Mouse (Mus musculus) left cerebral cortex, postnatal 25 days (tissue): ENCODE measurements around the gene Klhl32. TPM values are rescaled to one million over a fixed set of nuclear protein-coding genes. Genes with fewer than 3 reads are reported as not detected.
"Not testable (repeated sequence)": the region's sequence is repeated elsewhere in the genome, so short reads cannot be mapped to it uniquely, and the experiment has no call there.

Source experiments
- DNase-seq, 2 experiments: peaks; one replicate each; pipeline ENCODE4 v3.0.0; 2022; ENCODE audit warnings: low spot score in 2 of 2, mixed read lengths in 1 of 2
- intact Hi-C: fragments of 180-260 bp; cut with DNase I; formaldehyde crosslinking; loops from one replicate; pipeline ENCODE4 v1.15.1; 2025
- total RNA-seq, 2 experiments: library from RNA; stranded (reverse); gene quantifications; 2 replicates each; pipeline ENCODE4 v1.2.3; 2021

Klhl32 gene
- 10 to 100 TPM; 13.8 to 17.5 TPM for total RNA-seq

GRCm38 (mm10) chr4:24850401-24851325 is at the start of gene Klhl32:
Gene Klhl32 (minus strand): TSS chr4:24851124.
- DNase-seq = peak; percentile 82 to 86
- intact Hi-C loops = loop anchor here (2.0 kb wide), 1 partner anchor 46 kb away; no protein-coding TSS in a partner anchor

- intact Hi-C loops = loop anchor here (10.0 kb wide), 1 partner anchor 654 kb away; no protein-coding TSS in a partner anchor
- no peak for DNase-seq
These were observed 48.2 kb upstream of the Klhl32 start for GRCm38 (mm10) chr4:24899146-24899545.

GRCm38 (mm10) chr4:24898636-24899035 is 47.7 kb upstream of the Klhl32 start:
- no peak for DNase-seq
- intact Hi-C loops = loop anchor here (10.0 kb wide), 1 partner anchor 654 kb away; no protein-coding TSS in a partner anchor

GRCm38 (mm10) chr4:24897851-24898515 is 47.1 kb upstream of the Klhl32 start, which contains the start of gene Ndufaf4:
Gene Ndufaf4 (plus strand): TSS chr4:24898083.
- intact Hi-C loops = loop anchor here (2.0 to 10.0 kb wide), 2 partner anchors 47 to 653 kb away; partner anchors contain the start of gene Klhl32

GRCm38 (mm10) chr4:24897351-24897750 is 46.4 kb upstream of the Klhl32 start:
- no peak for DNase-seq
- intact Hi-C loops = loop anchor here (2.0 to 10.0 kb wide), 2 partner anchors 47 to 653 kb away; partner anchors contain the start of gene Klhl32

More at GRCm38 (mm10) chr4:24897851-24898515, 47.1 kb upstream of the Klhl32 start, which contains the start of gene Ndufaf4:
- peak; percentile 98 to 99 for DNase-seq

- intact Hi-C loops = loop anchor here (1.0 to 10.0 kb wide), 3 partner anchors 46 to 652 kb away; partner anchors contain the start of gene Klhl32
- peak in 1 of 2 experiments; percentile 73 for DNase-seq
These were observed 45.9 kb upstream of the Klhl32 start for GRCm38 (mm10) chr4:24896829-24897228.

GRCm38 (mm10) chr4:24894625-24895024 is 43.7 kb upstream of the Klhl32 start:
- no peak for DNase-seq
- intact Hi-C loops = loop anchor here (10.0 kb wide), 1 partner anchor 650 kb away; no protein-coding TSS in a partner anchor

- intact Hi-C loops = loop anchor here (10.0 kb wide), 1 partner anchor 647 kb away; no protein-coding TSS in a partner anchor
- not testable (repeated sequence) for DNase-seq
These were observed 41.4 kb upstream of the Klhl32 start for GRCm38 (mm10) chr4:24892293-24892692.

GRCm38 (mm10) chr4:24889386-24889785 is 38.5 kb upstream of the Klhl32 start:
- DNase-seq, intact Hi-C loops: not testable (repeated sequence)

GRCm38 (mm10) chr4:24869230-24869629 is 18.3 kb upstream of the Klhl32 start:
- intact Hi-C loops = no loop called here
- DNase-seq = no peak

GRCm38 (mm10) chr4:24865691-24866090 is 14.8 kb upstream of the Klhl32 start:
- intact Hi-C loops = no loop called here
- no peak for DNase-seq

GRCm38 (mm10) chr4:24847406-24847805 is 3.5 kb downstream of the Klhl32 start:
- intact Hi-C loops = loop anchor here (5.0 kb wide), 2 partner anchors 50 to 110 kb away; no protein-coding TSS in a partner anchor
- DNase-seq = no peak

- DNase-seq = peak in 1 of 2 experiments; percentile 57
- intact Hi-C loops = loop anchor here (5.0 kb wide), 2 partner anchors 48 to 108 kb away; no protein-coding TSS in a partner anchor
These were observed 5.4 kb downstream of the Klhl32 start for GRCm38 (mm10) chr4:24845546-24845945.

- no peak for DNase-seq
- intact Hi-C loops = no loop called here
These were observed 12.4 kb downstream of the Klhl32 start for GRCm38 (mm10) chr4:24838567-24838966.

GRCm38 (mm10) chr4:24835555-24835954 is 15.4 kb downstream of the Klhl32 start:
- intact Hi-C loops = no loop called here

GRCm38 (mm10) chr4:24808316-24808715 is 42.6 kb downstream of the Klhl32 start:
- intact Hi-C loops = no loop called here
- peak in 1 of 2 experiments; percentile 62 for DNase-seq

More at GRCm38 (mm10) chr4:24835555-24835954, 15.4 kb downstream of the Klhl32 start:
- no peak for DNase-seq

GRCm38 (mm10) chr4:24801881-24802280 is 49.0 kb downstream of the Klhl32 start:
- no peak for DNase-seq
- intact Hi-C loops = no loop called here

GRCm38 (mm10) chr4:24801343-24801742 is 49.6 kb downstream of the Klhl32 start:
- no peak for DNase-seq
- intact Hi-C loops = no loop called here

GRCm38 (mm10) chr4:24800345-24800936 is 50.5 kb downstream of the Klhl32 start:
- DNase-seq = no peak
- intact Hi-C loops = no loop called here
